Mouse (Mus musculus) kidney, postnatal 0 days (tissue): ENCODE measurements around the gene Lrp6. TPM values are rescaled to one million over a fixed set of nuclear protein-coding genes. Genes with fewer than 3 reads are reported as not detected.

Source experiments
- ATAC-seq: fragments of 200-750 bp; cut with Nextera tagmentation; replicated peaks from 2 replicates; pipeline ENCODE4 v1.8.0; 2017; ENCODE audit warnings: low read depth, moderate number of reproducible peaks, moderate TSS enrichment, moderate library complexity; ENCODE audit not compliant: low FRiP score
- DNase-seq: peaks from one replicate; pipeline ENCODE4 v3.0.0-alpha.2; 2016; ENCODE audit warnings: low spot score
- H3K27ac ChIP-seq: fragments of 300-500 bp; sonication (generic); 2 replicates; pipeline ENCODE4 v1.5.1; 2014; ENCODE audit warnings: mild to moderate bottlenecking
- H3K27me3 ChIP-seq: fragments of 300-500 bp; sonication (generic); 2 replicates; pipeline ENCODE4 v1.6.1; 2014; ENCODE audit warnings: low read length, mixed read lengths; ENCODE audit not compliant: insufficient read depth
- H3K36me3 ChIP-seq: fragments of 300-500 bp; sonication (generic); 2 replicates; pipeline ENCODE4 v1.6.1; 2014; ENCODE audit warnings: low read length, mixed read lengths; ENCODE audit not compliant: insufficient read depth
- H3K4me1 ChIP-seq: fragments of 300-500 bp; sonication (generic); replicated peaks from 2 replicates; pipeline ENCODE4 v1.6.1; 2014; ENCODE audit warnings: antibody characterized with exemption, low read length, mixed read lengths; ENCODE audit not compliant: insufficient read depth
- H3K4me2 ChIP-seq: fragments of 300-500 bp; sonication (generic); 2 replicates; pipeline ENCODE4 v1.6.1; 2014; ENCODE audit warnings: mild to moderate bottlenecking, low read length, moderate library complexity, mixed read lengths
- H3K4me3 ChIP-seq: fragments of 300-500 bp; sonication (generic); replicated peaks from 2 replicates; pipeline ENCODE4 v1.5.1; 2014; ENCODE audit warnings: low read depth, low read length
- H3K9ac ChIP-seq: fragments of 300-500 bp; sonication (generic); 2 replicates; pipeline ENCODE4 v1.6.1; 2014; ENCODE audit warnings: low read depth, low read length
- H3K9me3 ChIP-seq: fragments of 300-500 bp; sonication (generic); replicated peaks from 2 replicates; pipeline ENCODE4 v1.6.1; 2016; ENCODE audit warnings: low read length, inconsistent platforms, mixed read lengths
- CTCF ChIP-seq: IDR thresholded peaks from 2 replicates; pipeline ENCODE4 v1.5.1; 2016; ENCODE audit warnings: antibody characterized with exemption, low read depth, mild to moderate bottlenecking, moderate library complexity
- WGBS: fragments of 180-500 bp; shearing (Covaris S2); extraction: QIAGEN DNeasy Blood & Tissue Kit; methylation state at CpG from one replicate; pipeline ENCODE4 v1.1.7; 2014; 5-methylcytosine and 5-hydroxymethylcytosine counted together
- polyA plus RNA-seq: library from polyadenylated mRNA; unstranded; fragments of >200 nt; fragmentation: Nextera tagmentation; extraction: Ambion mirVana; gene quantifications from 2 replicates; pipeline ENCODE4 v1.2.1, GENCODE M21; 2015

Gene Lrp6
- polyA plus RNA-seq, 1 experiment from 2014 or later = 35.3 TPM

DNA sequence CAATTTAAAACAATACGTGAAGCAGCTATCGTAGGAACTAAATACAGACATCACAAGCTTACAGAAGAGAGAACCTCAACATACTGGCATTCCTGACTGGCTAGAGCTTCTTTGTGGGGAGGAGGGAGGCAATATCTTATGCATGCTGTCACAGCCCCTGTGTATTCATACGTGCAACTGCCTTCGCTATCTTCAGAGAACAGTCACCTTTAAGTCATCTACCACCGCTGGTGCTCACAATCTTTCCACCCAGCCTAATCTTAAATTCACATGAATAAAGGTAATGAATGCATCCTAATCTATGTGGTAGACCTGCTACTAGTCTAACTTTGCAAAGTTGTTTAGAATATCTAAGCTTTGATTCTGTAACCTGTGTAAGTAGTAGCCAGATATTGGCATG is 40.5 kb downstream of the Lrp6 start:
- DNase-seq (no peak), ATAC-seq (no peak)
- H3K9me3 ChIP-seq = no peaks in the 10 kb centered on the region
- no peaks in the 10 kb centered on the region for H3K36me3 ChIP-seq
- no peak overlapping the region for H3K4me2 ChIP-seq
- H3K27me3 ChIP-seq = no peaks in the 10 kb centered on the region
- no peak for TF ChIP-seq CTCF
- H3K27ac ChIP-seq = 0 out of 2 replicates have a peak overlapping the region, but pooled peaks have one; percentile 1
- H3K9ac ChIP-seq = no peak overlapping the region
- H3K4me3 ChIP-seq = no peak overlapping the region
- WGBS = 52% methylated on average over 5 of the region's 5 CpGs
- peaks cover 18% of the 10 kb centered on the region for H3K4me1 ChIP-seq

DNA sequence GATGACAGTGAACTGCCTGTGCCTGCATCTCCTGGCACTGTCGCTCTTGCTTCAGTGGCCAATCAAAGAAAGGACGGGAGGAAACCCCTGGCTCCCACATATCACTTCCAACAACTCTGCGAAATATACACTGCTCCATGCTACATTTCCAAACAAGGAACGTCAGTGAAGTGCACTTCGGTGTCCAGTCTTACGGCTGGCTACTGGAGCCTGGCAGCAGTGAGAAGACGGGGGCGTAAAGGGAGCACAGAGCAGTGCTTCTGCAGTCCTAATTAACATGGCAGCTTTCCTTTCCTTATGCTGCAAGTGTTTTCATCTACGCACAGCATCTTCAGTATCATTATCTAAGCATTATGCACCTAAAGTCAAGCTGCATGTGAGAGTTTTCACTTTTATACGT is 45.4 kb downstream of the Lrp6 start:
- H3K4me2 ChIP-seq = no peak overlapping the region
- WGBS = 48% methylated on average over 10 of the region's 10 CpGs
- no peak; the same call in 1 of the 2 replicates for ATAC-seq

DNA sequence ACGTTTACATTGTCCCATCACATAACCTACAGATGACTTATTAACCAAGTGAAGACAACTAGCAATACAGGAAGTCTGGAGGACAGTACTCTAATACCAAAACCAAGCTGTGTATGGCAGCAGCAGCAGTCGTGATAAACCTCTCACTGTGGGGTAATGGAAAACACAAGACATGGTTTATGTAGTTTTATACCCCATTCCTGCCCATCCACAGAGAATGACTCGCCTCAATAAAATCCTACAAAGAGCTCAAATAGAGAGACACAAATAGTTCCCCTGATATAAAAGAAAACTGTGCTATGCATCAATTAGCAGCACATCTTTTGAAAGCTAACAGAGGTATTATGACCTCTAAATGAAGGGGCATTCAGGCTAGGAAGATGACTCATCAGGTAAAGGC is 45.9 kb downstream of the Lrp6 start:
- H3K27ac ChIP-seq = 0 out of 2 replicates have a peak overlapping the region, but pooled peaks have one; percentile 15
- no peaks in the 10 kb centered on the region for H3K9me3 ChIP-seq
- H3K4me3 ChIP-seq = no peak overlapping the region
- no peak overlapping the region for H3K4me2 ChIP-seq
- DNase-seq (no peak), ATAC-seq (0 out of 2 replicates have a peak, but pooled peaks have one; percentile 20)
- no peak for TF ChIP-seq CTCF
- 39% methylated on average over 3 of the region's 3 CpGs for WGBS
- peaks cover 11% of the 10 kb centered on the region for H3K4me1 ChIP-seq
- no peak overlapping the region for H3K9ac ChIP-seq
- no peaks in the 10 kb centered on the region for H3K36me3 ChIP-seq
- no peaks in the 10 kb centered on the region for H3K27me3 ChIP-seq

More for the DNA sequence above, 45.4 kb downstream of the Lrp6 start:
- no peak overlapping the region for H3K4me3 ChIP-seq
- H3K9me3 ChIP-seq = no peaks in the 10 kb centered on the region
- DNase-seq = peak; percentile 52
- no peaks in the 10 kb centered on the region for H3K27me3 ChIP-seq
- H3K9ac ChIP-seq = no peak overlapping the region
- H3K36me3 ChIP-seq = no peaks in the 10 kb centered on the region
- H3K27ac ChIP-seq = peak overlapping the region; percentile 42; the same call in 1 of the 2 replicates
- peaks cover 11% of the 10 kb centered on the region for H3K4me1 ChIP-seq
- TF ChIP-seq CTCF = no peak

DNA sequence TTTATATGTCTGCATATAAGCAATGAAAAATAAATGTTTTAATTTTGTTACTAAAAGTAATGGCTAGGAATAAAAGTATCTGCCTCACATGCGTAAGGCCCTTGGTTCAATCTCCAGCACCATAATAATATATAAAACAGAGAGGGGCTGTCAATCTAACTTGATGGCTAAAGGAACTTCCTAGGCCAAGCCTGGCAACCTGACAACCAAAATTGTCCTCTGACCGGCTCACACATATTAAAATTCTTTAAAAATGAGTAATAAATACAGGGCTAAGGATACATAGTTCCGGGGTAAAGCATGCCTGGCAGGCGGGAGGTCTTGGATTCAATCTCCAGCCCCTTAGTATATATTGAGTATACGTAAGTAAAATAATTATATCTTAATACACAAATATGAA is 48.3 kb downstream of the Lrp6 start:
- no peak overlapping the region for H3K4me3 ChIP-seq
- H3K9me3 ChIP-seq = no peaks in the 10 kb centered on the region
- ATAC-seq (no peak), DNase-seq (no peak)
- no peak overlapping the region for H3K9ac ChIP-seq
- no peak for TF ChIP-seq CTCF
- H3K4me2 ChIP-seq = no peak overlapping the region
- H3K36me3 ChIP-seq = no peaks in the 10 kb centered on the region
- no peak overlapping the region for H3K27ac ChIP-seq
- no peaks in the 10 kb centered on the region for H3K27me3 ChIP-seq
- peaks cover 6% of the 10 kb centered on the region; the same call in 1 of the 2 replicates for H3K4me1 ChIP-seq
- 83% methylated on average over 5 of the region's 5 CpGs for WGBS

- DNase-seq (no peak), ATAC-seq (no peak)
- TF ChIP-seq CTCF = no peak
- Histone ChIP-seq H3K9me3 (no peaks in the 10 kb centered on the region), H3K27me3 (no peaks in the 10 kb centered on the region), H3K9ac (no peak overlapping the region), H3K4me2 (no peak overlapping the region), H3K4me3 (no peak overlapping the region), H3K4me1 (peaks cover 11% of the 10 kb centered on the region; the same call in 1 of the 2 replicates), H3K27ac (no peak overlapping the region), H3K36me3 (peaks cover 3% of the 10 kb centered on the region; the same call in 1 of the 2 replicates)
- WGBS = 47% methylated on average over 4 of the region's 4 CpGs
Measured at GRCm38 (mm10) chr6:134517141-134517540, 49.6 kb downstream of the Lrp6 start.

- Histone ChIP-seq H3K4me3 (no peak overlapping the region), H3K9ac (no peak overlapping the region), H3K4me2 (no peak overlapping the region), H3K36me3 (peaks cover 3% of the 10 kb centered on the region; the same call in 1 of the 2 replicates), H3K27ac (no peak overlapping the region), H3K9me3 (no peaks in the 10 kb centered on the region), H3K4me1 (0 out of 2 replicates have a peak, but pooled peaks cover 8% of the 10 kb centered on the region), H3K27me3 (no peaks in the 10 kb centered on the region)
- TF ChIP-seq CTCF = no peak
- 70% methylated on average over 4 of the region's 4 CpGs for WGBS
- DNase-seq (peak; percentile 37), ATAC-seq (peak; percentile 82)
Measured at GRCm38 (mm10) chr6:134515416-134515815, 51.3 kb downstream of the Lrp6 start.
